Mouse (Mus musculus): Measurements from ENCODE around the gene Gm10376.
"Not testable (repeated sequence)": the region's sequence is repeated elsewhere in the genome, so short reads cannot be mapped to it uniquely, and the experiment has no call there.

The Gm10376 gene

GRCm38 (mm10) chr14:43015528-43015927, at the start of gene Gm10376:
Gm10376 (minus strand) TSS chr14:43015628.
- DNase-seq = not testable (repeated sequence)

GRCm38 (mm10) chr14:43060179-43060578, 44.8 kb upstream of the Gm10376 start:
- DNase-seq = not testable (repeated sequence)

GRCm38 (mm10) chr14:43058063-43058462, 42.6 kb upstream of the Gm10376 start:
- DNase-seq = not testable (repeated sequence)

- DNase-seq = not testable (repeated sequence)
These were observed 21.9 kb downstream of the Gm10376 start, which contains the start of gene Gm8082 for GRCm38 (mm10) chr14:42993524-42993923. Gm8082 (minus strand) TSS chr14:42993624.
